Mouse (Mus musculus): ENCODE data around the gene Rpl23.

Gene Rpl23

GRCm38 (mm10) chr11:97813746-97814515 lies 31.7 kb upstream of the Rpl23 start:
- no peak for DNase-seq (ENCODE audit: low spot score)

GRCm38 (mm10) chr11:97813085-97813484 lies 30.8 kb upstream of the Rpl23 start:
- DNase-seq (ENCODE audit: low spot score), result no peak

GRCm38 (mm10) chr11:97812491-97812921 lies 30.3 kb upstream of the Rpl23 start:
- peak; percentile 82 for DNase-seq (ENCODE audit: low spot score)

- no peak for DNase-seq (ENCODE audit: low spot score)
These were observed 29.5 kb upstream of the Rpl23 start for GRCm38 (mm10) chr11:97811569-97812362.

GRCm38 (mm10) chr11:97810970-97811369 lies 28.7 kb upstream of the Rpl23 start:
- DNase-seq (ENCODE audit: low spot score), result no peak

- DNase-seq (ENCODE audit: low spot score), result no peak
These were observed 28.1 kb upstream of the Rpl23 start for GRCm38 (mm10) chr11:97810356-97810755.

GRCm38 (mm10) chr11:97809235-97810121 lies 27.2 kb upstream of the Rpl23 start:
- no peak for DNase-seq (ENCODE audit: low spot score)

GRCm38 (mm10) chr11:97808621-97809234 lies 26.5 kb upstream of the Rpl23 start:
- no peak for DNase-seq (ENCODE audit: low spot score)

- peak; percentile 72 for DNase-seq (ENCODE audit: low spot score)
These were observed 25.9 kb upstream of the Rpl23 start for GRCm38 (mm10) chr11:97808093-97808492.

GRCm38 (mm10) chr11:97807626-97808025 lies 25.4 kb upstream of the Rpl23 start:
- DNase-seq (ENCODE audit: low spot score), result no peak

- DNase-seq (ENCODE audit: low spot score), result no peak
These were observed 24.4 kb upstream of the Rpl23 start for GRCm38 (mm10) chr11:97806613-97806964.

GRCm38 (mm10) chr11:97805662-97806612 lies 23.7 kb upstream of the Rpl23 start:
- DNase-seq (ENCODE audit: low spot score), result no peak

GRCm38 (mm10) chr11:97804841-97805661 lies 22.8 kb upstream of the Rpl23 start:
- no peak for DNase-seq (ENCODE audit: low spot score)

GRCm38 (mm10) chr11:97803847-97804246 lies 21.6 kb upstream of the Rpl23 start:
- DNase-seq (ENCODE audit: low spot score), result no peak

- DNase-seq (ENCODE audit: low spot score), result no peak
These were observed 20.3 kb upstream of the Rpl23 start for GRCm38 (mm10) chr11:97802495-97802894.

- no peak for DNase-seq (ENCODE audit: low spot score)
These were observed 19.9 kb upstream of the Rpl23 start for GRCm38 (mm10) chr11:97802194-97802470.

- peak; percentile 81 for DNase-seq (ENCODE audit: low spot score)
These were observed 19.4 kb upstream of the Rpl23 start for GRCm38 (mm10) chr11:97801409-97802193.

GRCm38 (mm10) chr11:97800691-97801408 lies 18.6 kb upstream of the Rpl23 start:
- no peak for DNase-seq (ENCODE audit: low spot score)
